Mouse (Mus musculus) lung, embryonic 15.5 days (tissue): ENCODE measurements around the gene Ramac. TPM values are rescaled to one million over a fixed set of nuclear protein-coding genes. Genes with fewer than 3 reads are reported as not detected.

ENCODE experiments used
- ATAC-seq: fragments of 200-750 bp; cut with Nextera tagmentation; 2 replicates; pipeline ENCODE4 v1.8.0; 2017; ENCODE audit warnings: moderate number of reproducible peaks, borderline replicate concordance; ENCODE audit not compliant: low FRiP score, low TSS enrichment; ENCODE audit errors: extremely low read depth
- H3K27ac ChIP-seq: fragments of 300-500 bp; sonication (generic); 2 replicates; pipeline ENCODE4 v1.5.1; 2015; ENCODE audit warnings: moderate library complexity, mild to moderate bottlenecking, inconsistent platforms
- H3K27me3 ChIP-seq: fragments of 300-500 bp; sonication (generic); 2 replicates; pipeline ENCODE4 v1.6.1; 2015; ENCODE audit warnings: inconsistent platforms
- H3K36me3 ChIP-seq: fragments of 300-500 bp; sonication (generic); 2 replicates; pipeline ENCODE4 v1.6.1; 2015; ENCODE audit warnings: inconsistent platforms
- H3K4me1 ChIP-seq: fragments of 300-500 bp; sonication (generic); 2 replicates; pipeline ENCODE4 v1.6.1; 2015; ENCODE audit warnings: inconsistent platforms
- H3K4me2 ChIP-seq: fragments of 300-500 bp; sonication (generic); 2 replicates; pipeline ENCODE4 v1.6.1; 2015; ENCODE audit warnings: inconsistent platforms, mild to moderate bottlenecking, moderate library complexity
- H3K4me3 ChIP-seq: fragments of 300-500 bp; sonication (generic); 2 replicates; pipeline ENCODE4 v1.5.1; 2015; ENCODE audit warnings: mild to moderate bottlenecking, inconsistent platforms
- H3K9ac ChIP-seq: fragments of 300-500 bp; sonication (generic); 2 replicates; pipeline ENCODE4 v1.6.1; 2015; ENCODE audit warnings: inconsistent platforms
- H3K9me3 ChIP-seq: fragments of 300-500 bp; sonication (generic); 2 replicates; pipeline ENCODE4 v1.6.1; 2016; ENCODE audit warnings: inconsistent platforms
- WGBS: fragments of 180-500 bp; shearing (Covaris S2); methylation state at CpG from one replicate; pipeline ENCODE4 v1.1.7; 2015; 5-methylcytosine and 5-hydroxymethylcytosine counted together
- polyA plus RNA-seq: library from polyadenylated mRNA; unstranded; fragments of >200 nt; fragmentation: Nextera tagmentation; extraction: Ambion mirVana; gene quantifications from 2 replicates; pipeline ENCODE4 v1.2.1, GENCODE M21; 2015

The Ramac gene
- polyA plus RNA-seq, 1 experiment from 2014 or later = 134 TPM

DNA sequence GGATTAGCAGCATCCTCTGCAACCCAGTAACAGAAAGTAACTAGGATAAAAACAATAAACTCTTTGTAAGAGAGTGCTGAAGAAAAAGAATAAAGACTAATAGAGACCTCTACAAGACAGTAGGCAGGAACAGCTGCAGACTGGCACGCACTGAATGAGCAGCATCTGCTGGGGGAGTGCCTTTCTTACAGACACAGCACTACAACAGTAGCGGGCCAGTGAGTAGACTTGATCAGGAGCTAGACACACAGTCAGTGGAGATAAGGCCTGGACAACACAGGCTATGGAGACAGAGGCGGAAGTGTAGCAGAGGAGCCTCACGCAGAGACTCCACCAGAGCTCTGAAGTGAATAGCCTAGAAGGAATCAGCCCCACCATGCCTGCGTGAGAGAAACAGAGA, 43.3 kb downstream of the Ramac start:
- 69% methylated on average over 5 of the region's 5 CpGs for WGBS
- no peak for ATAC-seq
- Histone ChIP-seq H3K27me3 (no peaks in the 10 kb centered on the region), H3K4me1 (no peaks in the 10 kb centered on the region), H3K4me3 (no peak overlapping the region), H3K27ac (no peak overlapping the region), H3K9ac (no peak overlapping the region), H3K9me3 (no peaks in the 10 kb centered on the region), H3K36me3 (peaks cover 8% of the 10 kb centered on the region; the same call in 1 of the 2 replicates), H3K4me2 (no peak overlapping the region)

Other genes with a start within 250 kb of the Ramac start
- gene Fsd2, start 196.0 kb upstream of the Ramac start, polyA plus RNA-seq = 1.6 and 1.8 TPM in 2 replicates
- gene Whamm, start 191.7 kb upstream of the Ramac start, polyA plus RNA-seq = 4.9 and 5.6 TPM in 2 replicates
- 41.1 and 45.3 TPM in 2 replicates for gene Homer2, start 55.4 kb upstream of the Ramac start, polyA plus RNA-seq
- gene 3110040N11Rik, start 26.6 kb downstream of the Ramac start, polyA plus RNA-seq = 50.2 and 52.7 TPM in 2 replicates
- gene Btbd1, start 66.5 kb downstream of the Ramac start, polyA plus RNA-seq = 64.6 and 68.4 TPM in 2 replicates
- not detected in 2 replicates for gene Gm10160, start 92.9 kb downstream of the Ramac start, polyA plus RNA-seq
- gene Tm6sf1, start 96.1 kb downstream of the Ramac start, polyA plus RNA-seq = 14.7 and 18.0 TPM in 2 replicates
- gene Hdgfl3, start 171.5 kb downstream of the Ramac start, polyA plus RNA-seq = 8.7 and 9.1 TPM in 2 replicates
- gene Bnc1, start 229.4 kb downstream of the Ramac start, polyA plus RNA-seq = 1.5 and 1.7 TPM in 2 replicates